Mouse (Mus musculus) liver, postnatal 0 days (tissue): ENCODE results near the gene Gtpbp2. TPM values are rescaled to one million over a fixed set of nuclear protein-coding genes. Genes with fewer than 3 reads are reported as not detected.

Experiments
- ATAC-seq: fragments of 200-750 bp; cut with Nextera tagmentation; 2 replicates; pipeline ENCODE4 v1.8.0; 2017; ENCODE audit warnings: mild to moderate bottlenecking, moderate library complexity
- DNase-seq: peaks from one replicate; pipeline ENCODE4 v3.0.0-alpha.2; 2016
- H3K27ac ChIP-seq: fragments of 300-500 bp; sonication (generic); 2 replicates; pipeline ENCODE4 v1.5.1; 2014; ENCODE audit warnings: antibody characterized with exemption, moderate library complexity, mild to moderate bottlenecking, low read depth
- H3K27me3 ChIP-seq: fragments of 300-500 bp; sonication (generic); 2 replicates; pipeline ENCODE4 v1.6.1; 2014; ENCODE audit warnings: low read length, control low read depth, mixed read lengths; ENCODE audit not compliant: insufficient read depth
- H3K36me3 ChIP-seq: fragments of 300-500 bp; sonication (generic); replicated peaks from 2 replicates; pipeline ENCODE4 v1.6.1; 2014; ENCODE audit warnings: mild to moderate bottlenecking, control low read depth, low read length, moderate library complexity, mixed read lengths; ENCODE audit not compliant: insufficient read depth
- H3K4me1 ChIP-seq: fragments of 300-500 bp; sonication (generic); 2 replicates; pipeline ENCODE4 v1.6.1; 2014; ENCODE audit warnings: antibody characterized with exemption, mild to moderate bottlenecking, control low read depth; ENCODE audit not compliant: insufficient read depth
- H3K4me2 ChIP-seq: fragments of 300-500 bp; sonication (generic); 2 replicates; pipeline ENCODE4 v1.6.1; 2014; ENCODE audit warnings: low read depth, mild to moderate bottlenecking, low read length, moderate library complexity, mixed read lengths
- H3K4me3 ChIP-seq: fragments of 300-500 bp; sonication (generic); 2 replicates; pipeline ENCODE4 v1.5.1; 2014; ENCODE audit warnings: low read depth, low read length
- H3K9ac ChIP-seq: fragments of 300-500 bp; sonication (generic); replicated peaks from 2 replicates; pipeline ENCODE4 v1.6.1; 2014; ENCODE audit warnings: mild to moderate bottlenecking, moderate library complexity
- H3K9me3 ChIP-seq: fragments of 300-500 bp; sonication (generic); 2 replicates; pipeline ENCODE4 v1.6.1; 2016; ENCODE audit warnings: mild to moderate bottlenecking, control low read depth, low read length, mixed read lengths
- CTCF ChIP-seq: sonication (generic); IDR thresholded peaks from 2 replicates; pipeline ENCODE4 v1.5.1; 2016; ENCODE audit warnings: antibody characterized with exemption, low read depth
- EP300 ChIP-seq: IDR thresholded peaks from 2 replicates; pipeline ENCODE4 v1.6.1; 2016; ENCODE audit warnings: antibody characterized with exemption, low read depth, mild to moderate bottlenecking
- WGBS: fragments of 180-500 bp; shearing (Covaris S2); extraction: QIAGEN DNeasy Blood & Tissue Kit; methylation state at CpG from one replicate; pipeline ENCODE4 v1.1.7; 2014; ENCODE audit not compliant: insufficient replicate concordance; 5-methylcytosine and 5-hydroxymethylcytosine counted together
- polyA plus RNA-seq: library from polyadenylated mRNA; unstranded; fragments of >200 nt; fragmentation: Nextera tagmentation; extraction: Ambion mirVana; gene quantifications from 2 replicates; pipeline ENCODE4 v1.2.1, GENCODE M21; 2015

Gene Gtpbp2
- polyA plus RNA-seq, 1 experiment from 2014 or later, result 27.5 TPM

DNA sequence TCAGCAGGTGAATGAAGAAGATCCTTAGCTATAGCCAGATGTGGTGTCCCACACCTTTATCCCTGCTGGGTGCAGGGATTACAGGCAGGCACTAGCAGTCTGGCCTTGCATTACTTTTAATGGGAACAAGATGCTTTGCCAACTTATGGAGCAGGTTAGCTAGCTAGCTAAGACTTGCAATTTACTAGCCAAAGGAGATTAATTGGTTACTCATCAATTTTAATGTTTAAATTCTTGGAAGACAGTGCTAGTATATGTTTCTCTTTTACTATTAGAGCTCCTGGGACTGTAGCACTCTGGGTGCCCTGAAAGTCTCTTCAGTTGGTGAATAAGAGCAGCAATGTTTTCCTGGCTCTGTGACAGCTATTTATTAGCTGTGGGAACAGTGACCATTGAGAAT lies 45.8 kb downstream of the Gtpbp2 start:
- peak overlapping the region; percentile 32; the same call in 1 of the 2 replicates for H3K4me2 ChIP-seq
- DNase-seq, result no peak
- H3K9ac ChIP-seq, result no peak overlapping the region; the same call in 1 of the 2 replicates
- 0 out of 2 replicates have a peak overlapping the region, but pooled peaks have one; percentile 1 for H3K4me3 ChIP-seq
- H3K36me3 ChIP-seq, result peaks cover 53% of the 10 kb centered on the region
- TF ChIP-seq EP300 (no peak), CTCF (no peak)
- H3K4me1 ChIP-seq, result peaks cover 15% of the 10 kb centered on the region
- ATAC-seq, result no peak
- no peak overlapping the region for H3K27ac ChIP-seq
- no peaks in the 10 kb centered on the region for H3K9me3 ChIP-seq
- no peaks in the 10 kb centered on the region for H3K27me3 ChIP-seq

DNA sequence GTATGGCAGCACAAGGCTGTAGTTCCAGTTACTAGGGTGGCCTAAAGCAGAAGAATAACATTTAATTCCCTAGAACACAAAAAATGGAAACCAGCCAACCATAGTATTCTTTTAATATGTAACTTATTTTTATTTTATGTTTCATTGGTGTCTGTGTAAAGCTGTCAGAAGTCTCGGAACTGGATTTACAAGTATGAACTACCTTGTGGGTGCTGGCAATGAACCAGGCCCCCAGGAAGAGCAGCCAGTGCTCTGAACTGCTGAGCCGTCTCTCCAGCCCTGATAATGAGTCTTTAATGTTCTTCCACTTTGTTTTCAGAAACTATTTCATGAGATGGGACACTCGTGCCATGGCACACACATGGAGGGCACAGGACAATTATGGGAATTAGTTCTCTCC lies 49.7 kb downstream of the Gtpbp2 start:
- no peaks in the 10 kb centered on the region for H3K4me1 ChIP-seq
- WGBS, result 85% methylated on average over 3 of the region's 3 CpGs
- H3K9me3 ChIP-seq, result no peaks in the 10 kb centered on the region
- no peak overlapping the region for H3K9ac ChIP-seq
- peaks cover 81% of the 10 kb centered on the region for H3K36me3 ChIP-seq
- ATAC-seq, result no peak
- no peak overlapping the region for H3K27ac ChIP-seq
- no peak for TF ChIP-seq EP300
- no peak for TF ChIP-seq CTCF
- no peak overlapping the region for H3K4me2 ChIP-seq
- DNase-seq, result no peak
- no peak overlapping the region for H3K4me3 ChIP-seq
- no peaks in the 10 kb centered on the region for H3K27me3 ChIP-seq

Other genes with a start within 250 kb of the Gtpbp2 start
- gene Vegfa, start 128.7 kb upstream of the Gtpbp2 start, polyA plus RNA-seq, result 2.8 and 3.1 TPM in 2 replicates
- gene Mrps18a, start 50.0 kb upstream of the Gtpbp2 start, polyA plus RNA-seq, result 52.0 and 55.6 TPM in 2 replicates
- 1.7 and 1.8 TPM in 2 replicates for gene Rsph9, start 16.8 kb upstream of the Gtpbp2 start, polyA plus RNA-seq
- 25.0 and 25.3 TPM in 2 replicates for gene Mad2l1bp, start 7.5 kb upstream of the Gtpbp2 start, polyA plus RNA-seq
- 6.9 and 8.9 TPM in 2 replicates for gene Polh, start 41.6 kb downstream of the Gtpbp2 start, polyA plus RNA-seq
- gene Xpo5, start 41.8 kb downstream of the Gtpbp2 start, polyA plus RNA-seq, result 7.4 and 8.7 TPM in 2 replicates
- gene Polr1c, start 87.0 kb downstream of the Gtpbp2 start, polyA plus RNA-seq, result 23.9 and 24.8 TPM in 2 replicates
- 62.6 and 68.7 TPM in 2 replicates for gene Yipf3, start 87.0 kb downstream of the Gtpbp2 start, polyA plus RNA-seq
- 0.12 TPM in 1 of 2 replicates, not detected in the other for gene Lrrc73, start 92.5 kb downstream of the Gtpbp2 start, polyA plus RNA-seq
- 5.6 and 6.2 TPM in 2 replicates for gene Tjap1, start 122.0 kb downstream of the Gtpbp2 start, polyA plus RNA-seq
- gene Dlk2, start 136.4 kb downstream of the Gtpbp2 start, polyA plus RNA-seq, result not detected in 2 replicates
- gene Abcc10, start 167.3 kb downstream of the Gtpbp2 start, polyA plus RNA-seq, result 1.5 TPM in 2 replicates
- gene Zfp318, start 222.7 kb downstream of the Gtpbp2 start, polyA plus RNA-seq, result 1.6 and 2.2 TPM in 2 replicates